Comparison of ENCODE assay signal across 24 mouse cellular contexts in genomic region chr10:8860655-8861054, GRCm38 (mm10). TPM values are rescaled to one million over a fixed set of nuclear protein-coding genes. Genes with fewer than 3 reads are reported as not detected.
DNase-seq lines count a peak whose midpoint lies in the region; ATAC-seq lines count a peak whose summit lies in the region.
"Had no signal": no experiment of that assay in that cellular context is flagged by ENCODE, and none has a peak within 500 bp of the region (broad histone marks: within the 10 kb centered on the region; RNA-seq: fewer than 3 reads in every experiment).

No protein-coding gene starts in this region.

- H3K9ac ChIP-seq in midbrain, embryonic 14.5 days (replicated peaks; ENCODE audit: low read length), result no peak overlapping the region
- no peak overlapping the region for H3K9ac ChIP-seq in midbrain, embryonic 13.5 days (replicated peaks)
- 0 out of 2 replicates have a peak overlapping the region, but pooled peaks have one; percentile 7 for H3K9ac ChIP-seq in limb, embryonic 11.5 days (ENCODE audit: low read length)
- H3K9ac ChIP-seq: hindbrain, embryonic 13.5 days; liver, embryonic 14.5 days; lung, embryonic 14.5 days; midbrain, embryonic 12.5 days; neural tube, embryonic 12.5 days had no signal

- H3K27me3 ChIP-seq in midbrain, embryonic 14.5 days (ENCODE audit: control insufficient read depth, insufficient read depth, low read length), result no peaks in the 10 kb centered on the region
- H3K27me3 ChIP-seq in midbrain, embryonic 13.5 days, result no peaks in the 10 kb centered on the region
- no peaks in the 10 kb centered on the region for H3K27me3 ChIP-seq in limb, embryonic 11.5 days (ENCODE audit: control insufficient read depth, insufficient read depth, low read length)
- H3K27me3 ChIP-seq: hindbrain, embryonic 13.5 days; midbrain, embryonic 12.5 days; neural tube, embryonic 12.5 days had no signal

- WGBS in midbrain, embryonic 14.5 days, result 83% methylated on average over 9 of the region's 9 CpGs
- WGBS in midbrain, embryonic 13.5 days, result 80% methylated on average over 9 of the region's 9 CpGs
- 75% methylated on average over 9 of the region's 9 CpGs for WGBS in limb, embryonic 11.5 days

- no peak overlapping the region for H3K4me3 ChIP-seq in midbrain, embryonic 14.5 days (replicated peaks; ENCODE audit: low read depth, low read length)
- H3K4me3 ChIP-seq in midbrain, embryonic 13.5 days (replicated peaks), result no peak overlapping the region
- no peak overlapping the region for H3K4me3 ChIP-seq in limb, embryonic 11.5 days (ENCODE audit: low read depth, low read length)
- H3K4me3 ChIP-seq: forebrain, embryonic 10.5 days; hindbrain, embryonic 13.5 days; midbrain, embryonic 12.5 days; neural tube, embryonic 12.5 days had no signal

- H3K9me3 ChIP-seq in midbrain, embryonic 14.5 days (ENCODE audit: control insufficient read depth, low read length), result no peaks in the 10 kb centered on the region
- no peaks in the 10 kb centered on the region for H3K9me3 ChIP-seq in midbrain, embryonic 13.5 days
- H3K9me3 ChIP-seq in limb, embryonic 11.5 days (ENCODE audit: control insufficient read depth, low read length), result no peaks in the 10 kb centered on the region
- H3K9me3 ChIP-seq: forebrain, embryonic 10.5 days; hindbrain, embryonic 13.5 days; midbrain, embryonic 12.5 days; neural tube, embryonic 12.5 days had no signal

- no peaks in the 10 kb centered on the region for H3K36me3 ChIP-seq in midbrain, embryonic 14.5 days (ENCODE audit: control insufficient read depth, insufficient read depth, low read length)
- no peaks in the 10 kb centered on the region for H3K36me3 ChIP-seq in midbrain, embryonic 13.5 days
- no peaks in the 10 kb centered on the region for H3K36me3 ChIP-seq in limb, embryonic 11.5 days (ENCODE audit: control insufficient read depth, insufficient read depth, low read length)
- H3K36me3 ChIP-seq: forebrain, embryonic 10.5 days; hindbrain, embryonic 13.5 days; midbrain, embryonic 12.5 days; neural tube, embryonic 12.5 days had no signal

- no peak overlapping the region for H3K27ac ChIP-seq in midbrain, embryonic 14.5 days (replicated peaks; ENCODE audit: low read depth, low read length)
- H3K27ac ChIP-seq in midbrain, embryonic 13.5 days, result no peak overlapping the region
- H3K27ac ChIP-seq in limb, embryonic 11.5 days (replicated peaks; ENCODE audit: low read depth, low read length), result peak overlapping the region; percentile 10
- H3K27ac ChIP-seq: forebrain, embryonic 10.5 days; hindbrain, embryonic 13.5 days; liver, embryonic 14.5 days; midbrain, embryonic 12.5 days; neural tube, embryonic 12.5 days had no signal

- peak; percentile 9 for DNase-seq in CD4-positive, CD25-positive, alpha-beta regulatory T cell, adult 2 months (ENCODE audit: low read depth, low spot score)
- DNase-seq in midbrain, embryonic 14.5 days, result no peak
- DNase-seq in limb, embryonic 11.5 days (ENCODE audit: low spot score), result no peak
- DNase-seq in frontal cortex, postnatal 14 days (ENCODE audit: low spot score in 2 of 2), result no peak
- DNase-seq: adrenal gland, postnatal 10 days; cerebellum, adult 2 months; cerebellum, postnatal 25 days; kidney, adult 2 months; left cerebral cortex, postnatal 4 days; lung, embryonic 14.5 days; retina, postnatal 1 day; right cerebral cortex, postnatal 25 days; spleen, adult 18-20 months; thymus, postnatal 25 days had no signal

- no peak for ATAC-seq in CD4-positive, CD25-positive, alpha-beta regulatory T cell, adult 4 months
- peak; percentile 27; the same call in 1 of the 2 replicates for ATAC-seq in midbrain, embryonic 14.5 days (ENCODE audit: low FRiP score, low TSS enrichment)
- no peak for ATAC-seq in midbrain, embryonic 13.5 days
- ATAC-seq in limb, embryonic 11.5 days (ENCODE audit: insufficient number of reproducible peaks, low FRiP score, low TSS enrichment, low read depth), result no peak
- no peak for ATAC-seq in cerebellum, adult (ENCODE audit: insufficient number of reproducible peaks, low FRiP score, low TSS enrichment)
- ATAC-seq: activated CD4-positive, CD25-positive, alpha-beta regulatory T cell, adult 4 months; forebrain, embryonic 16.5 days had no signal

- H3K4me1 ChIP-seq in midbrain, embryonic 14.5 days (ENCODE audit: control insufficient read depth, insufficient read depth, low read length), result no peaks in the 10 kb centered on the region
- H3K4me1 ChIP-seq in midbrain, embryonic 13.5 days (replicated peaks), result no peaks in the 10 kb centered on the region
- peaks cover 13% of the 10 kb centered on the region for H3K4me1 ChIP-seq in limb, embryonic 11.5 days (ENCODE audit: control insufficient read depth, insufficient read depth, low read length)
- H3K4me1 ChIP-seq: midbrain, embryonic 12.5 days; neural tube, embryonic 12.5 days had no signal

- no peak overlapping the region for H3K4me2 ChIP-seq in midbrain, embryonic 14.5 days (ENCODE audit: low read length)
- no peak overlapping the region for H3K4me2 ChIP-seq in midbrain, embryonic 13.5 days (replicated peaks)
- H3K4me2 ChIP-seq in limb, embryonic 11.5 days (ENCODE audit: low read depth, severe bottlenecking), result no peak overlapping the region
- H3K4me2 ChIP-seq: hindbrain, embryonic 13.5 days; lung, embryonic 14.5 days; midbrain, embryonic 12.5 days; neural tube, embryonic 12.5 days had no signal

RNA-seq across cellular contexts. Expression of gene Sash1, which starts 25.2 kb away (rescaled TPM):
- polyA plus RNA-seq in CD4-positive, CD25-positive, alpha-beta regulatory T cell, adult 4 months (2017; shearing (Covaris generic)), result not detected
- polyA plus RNA-seq in midbrain, embryonic 14.5 days (2014; fragmentation: Nextera tagmentation; extraction: Ambion mirVana), result 3.9 and 4.8 TPM in 2 replicates
- polyA plus RNA-seq in midbrain, embryonic 13.5 days (2015; fragmentation: Nextera tagmentation; extraction: Ambion mirVana), result 3.2 and 4.5 TPM in 2 replicates
- 5.2 and 5.8 TPM in 2 replicates for polyA plus RNA-seq in limb, embryonic 11.5 days (2014; fragmentation: Nextera tagmentation; extraction: Ambion mirVana)
